Mouse (Mus musculus) layer of hippocampus, postnatal 25 days (tissue): Measurements from ENCODE around the gene Cox7b2. TPM values are rescaled to one million over a fixed set of nuclear protein-coding genes. Genes with fewer than 3 reads are reported as not detected.
"Not testable (repeated sequence)": the region's sequence is repeated elsewhere in the genome, so short reads cannot be mapped to it uniquely, and the experiment has no call there.

Experiments used
- DNase-seq, 2 experiments: peaks; one replicate each; pipeline ENCODE4 v3.0.0; 2022; ENCODE audit warnings: mixed read lengths in 2 of 2, low spot score in 1 of 2; ENCODE audit errors: extremely low spot score in 1 of 2
- total RNA-seq, 2 experiments: library from RNA; stranded (reverse); gene quantifications; 2 replicates each; pipeline ENCODE4 v1.2.3; 2021

Gene Cox7b2
- not detected for total RNA-seq

DNA sequence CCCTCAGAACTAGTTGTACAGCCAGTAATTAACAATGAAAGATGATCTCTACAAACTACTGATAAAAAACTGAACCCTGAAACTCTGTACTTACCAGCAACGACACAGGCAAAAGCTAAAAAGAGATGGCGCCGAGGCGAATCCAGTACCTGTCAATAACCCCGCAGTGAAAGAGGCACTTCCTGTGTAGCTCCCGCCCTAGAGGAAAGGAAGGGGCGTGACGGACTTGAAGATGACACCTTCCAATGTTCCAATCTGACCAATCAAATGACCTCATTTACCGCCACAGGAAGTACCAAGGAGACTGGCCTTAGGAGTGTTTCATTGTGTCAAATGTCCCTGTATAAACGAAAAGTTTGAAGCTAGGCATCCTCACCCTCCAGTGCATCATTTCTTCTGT is at the start of gene Cox7b2:
TSS of gene Cox7b2 (minus strand) at position 127 of the 400 bp plus-strand sequence.
- no peak for DNase-seq

DNA sequence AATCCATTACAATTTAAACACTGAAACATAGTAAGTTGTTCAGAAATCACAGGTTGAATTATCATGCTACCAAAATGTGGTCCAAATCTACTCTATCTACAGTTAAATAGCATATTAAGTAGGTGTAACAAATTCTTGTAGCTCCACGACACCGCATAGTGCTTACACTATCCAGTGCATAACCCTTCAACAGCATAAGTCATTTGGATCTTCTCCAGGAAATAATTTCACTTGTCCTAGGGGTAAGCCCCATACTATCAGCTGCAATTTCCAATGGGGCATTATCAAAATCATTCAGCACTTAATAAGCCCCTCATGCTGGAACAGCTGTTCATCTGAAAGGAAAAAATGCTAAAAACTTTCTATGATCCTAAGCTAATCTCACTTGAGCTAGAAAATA is 47.3 kb upstream of the Cox7b2 start:
- DNase-seq, result no peak

DNA sequence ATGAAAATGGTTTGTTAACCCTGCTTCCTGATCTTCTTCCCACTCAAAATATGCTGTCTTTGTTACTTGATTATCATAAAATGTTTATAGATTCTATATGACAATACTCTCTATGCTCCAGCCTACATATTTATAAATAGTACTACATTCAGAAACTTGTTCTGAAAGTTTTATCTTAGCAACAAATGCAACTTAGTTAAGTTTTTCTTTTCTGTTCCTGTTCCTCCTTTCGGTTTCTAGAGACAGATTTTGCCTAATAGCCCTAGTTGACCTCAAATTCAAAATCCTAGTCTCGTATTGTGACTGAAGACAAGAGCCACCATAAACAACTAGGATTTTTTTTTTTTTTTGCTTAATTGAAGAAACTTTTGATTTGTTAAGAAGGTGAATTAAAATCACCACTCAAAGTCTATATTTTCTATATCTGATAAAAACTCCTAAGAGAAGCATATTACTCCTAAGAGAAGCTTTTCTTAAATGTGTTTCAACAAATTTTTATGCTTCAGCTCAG is 45.8 kb upstream of the Cox7b2 start:
- no peak for DNase-seq

GRCm38 (mm10) chr5:71571646-71572237 is 23.7 kb upstream of the Cox7b2 start:
- no peak for DNase-seq

DNA sequence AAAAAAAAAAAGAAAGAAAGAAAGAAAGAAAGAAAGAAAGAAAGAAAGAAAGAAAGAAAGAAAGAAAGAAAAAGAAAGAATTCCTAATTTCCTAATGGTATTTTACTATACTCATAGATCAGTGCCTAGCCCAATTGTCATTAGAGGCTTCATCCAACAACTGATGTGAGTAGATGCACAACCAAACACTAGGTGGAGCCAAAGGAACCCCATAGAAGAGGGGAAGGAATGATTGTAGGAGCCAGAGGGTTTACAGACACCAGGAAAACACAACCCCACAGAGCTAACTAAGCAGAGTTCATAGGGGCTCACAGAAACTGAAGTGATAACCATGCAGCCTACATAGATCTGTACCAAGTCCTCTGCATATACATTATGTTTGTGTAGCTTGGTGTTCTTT is 2.5 kb downstream of the Cox7b2 start:
- DNase-seq, result no peak

DNA sequence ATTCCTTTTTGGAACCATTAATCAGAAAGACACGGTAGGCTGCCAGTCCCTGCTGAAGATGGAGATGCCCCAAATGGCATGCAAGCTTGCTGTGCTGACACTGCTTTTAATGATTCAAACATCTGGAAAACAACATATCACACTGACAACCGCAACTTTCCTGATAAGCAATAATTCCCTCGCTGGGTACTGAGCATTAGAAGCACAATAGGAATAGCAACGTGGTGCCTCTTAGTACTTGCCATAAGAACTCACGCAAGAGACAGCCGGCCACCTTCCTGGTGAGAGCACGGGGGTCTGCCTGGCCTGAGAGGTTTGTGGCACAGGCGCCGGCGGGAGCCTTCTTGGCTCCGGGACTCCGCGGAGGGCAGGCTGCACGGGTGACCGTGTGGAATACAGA is 22.5 kb downstream of the Cox7b2 start:
- not testable (repeated sequence) for DNase-seq

DNA sequence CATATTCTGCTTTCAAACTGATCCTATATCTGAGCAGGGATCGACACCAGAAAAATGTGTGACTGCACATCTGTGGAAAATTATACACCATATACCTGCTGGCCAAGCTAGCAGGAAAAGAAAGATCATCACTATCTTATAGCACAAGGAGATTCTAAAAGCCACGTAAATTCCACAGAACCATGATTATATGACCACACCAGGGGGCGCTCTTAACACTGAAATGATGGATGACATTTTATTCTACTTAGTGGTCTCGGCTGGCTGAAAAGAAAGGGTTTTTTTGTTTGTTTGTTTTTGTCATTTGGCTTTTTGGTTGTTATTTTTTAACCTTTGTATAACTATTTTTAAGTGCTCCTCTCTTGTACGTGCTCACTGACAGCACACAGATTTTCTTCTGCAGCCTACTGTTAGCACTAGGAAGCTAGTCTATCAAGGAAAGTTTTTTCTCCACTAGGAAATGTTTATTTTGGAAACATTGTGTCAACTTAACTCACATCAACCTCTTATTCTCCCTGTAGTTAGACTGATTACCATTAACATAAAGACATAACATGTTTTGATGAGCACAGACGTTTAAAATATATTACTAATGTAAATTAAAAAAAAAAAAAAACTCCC is 45.8 kb downstream of the Cox7b2 start:
- DNase-seq, result peak; percentile 57 to 91

DNA sequence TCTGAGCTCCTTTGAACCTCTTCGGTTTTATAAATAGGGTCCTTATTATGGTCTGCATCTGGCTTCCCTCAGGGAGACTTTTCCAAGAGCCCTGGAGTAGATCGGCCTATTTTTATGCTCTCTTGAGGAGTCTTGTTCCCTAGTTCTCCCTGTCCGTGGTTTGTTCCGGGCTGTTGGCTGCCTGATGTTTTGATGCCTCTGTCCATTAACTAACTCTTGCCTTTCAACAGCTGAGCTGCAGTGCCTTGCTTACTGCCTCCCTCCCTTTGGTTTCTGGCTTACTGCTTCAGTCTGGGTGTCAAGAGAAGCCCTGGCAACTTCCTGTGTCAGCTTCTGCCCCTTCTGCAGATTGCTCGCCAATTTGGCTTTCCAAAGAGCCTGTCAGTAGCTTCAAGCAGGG is 52.4 kb downstream of the Cox7b2 start:
- DNase-seq, result no peak

GRCm38 (mm10) chr5:71456957-71457356 is 91.0 kb downstream of the Cox7b2 start:
- DNase-seq, result no peak

DNA sequence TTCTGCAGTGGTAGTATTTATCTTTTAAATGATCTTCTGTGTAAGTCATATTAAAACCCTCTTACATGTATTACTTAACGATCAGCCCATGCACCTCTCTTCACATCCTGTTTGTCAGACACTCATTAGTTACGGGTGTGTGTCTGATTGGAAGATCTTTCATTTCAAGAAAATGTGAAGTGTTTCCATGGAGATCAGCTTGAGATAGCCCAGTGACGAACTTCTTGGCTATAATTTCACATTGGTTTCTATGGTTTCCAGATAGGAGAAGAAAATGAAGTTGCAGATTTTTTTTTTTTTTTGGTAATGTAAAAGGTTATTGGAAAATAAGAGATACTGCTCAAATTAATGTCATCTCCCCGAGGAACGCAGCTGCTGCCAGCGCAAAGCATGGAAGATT is 107.8 kb downstream of the Cox7b2 start:
- DNase-seq, result no peak

Other genes starting within 250 kb of the Cox7b2 start
- 100 to 1,000 TPM; 123 to 132 TPM for gene Gabrb1, start 109.9 kb upstream of the Cox7b2 start, total RNA-seq
- gene Gabra4, start 110.1 kb upstream of the Cox7b2 start, total RNA-seq, result 10 to 100 TPM; 74.8 to 80.1 TPM